Mouse (Mus musculus) urinary bladder, adult 2 months (tissue): ENCODE measurements around the gene Mxd1. TPM values are rescaled to one million over a fixed set of nuclear protein-coding genes. Genes with fewer than 3 reads are reported as not detected.

Experiments
- DNase-seq: peaks from one replicate; pipeline ENCODE4 v3.0.0; 2022; ENCODE audit warnings: low spot score
- polyA plus RNA-seq: library from polyadenylated mRNA; depleted of rRNA; stranded (reverse); fragments of >200 nt; gene quantifications from 2 replicates; pipeline ENCODE4 v1.2.3, GENCODE M21; 2012; rRNA removed

Mxd1 gene
- 9.0 and 10.1 TPM in 2 replicates for polyA plus RNA-seq

GRCm38 (mm10) chr6:86668580-86669239 is at the start of gene Mxd1:
Gene Mxd1, minus strand, starts transcription at chr6:86669161.
- DNase-seq = no peak

DNA sequence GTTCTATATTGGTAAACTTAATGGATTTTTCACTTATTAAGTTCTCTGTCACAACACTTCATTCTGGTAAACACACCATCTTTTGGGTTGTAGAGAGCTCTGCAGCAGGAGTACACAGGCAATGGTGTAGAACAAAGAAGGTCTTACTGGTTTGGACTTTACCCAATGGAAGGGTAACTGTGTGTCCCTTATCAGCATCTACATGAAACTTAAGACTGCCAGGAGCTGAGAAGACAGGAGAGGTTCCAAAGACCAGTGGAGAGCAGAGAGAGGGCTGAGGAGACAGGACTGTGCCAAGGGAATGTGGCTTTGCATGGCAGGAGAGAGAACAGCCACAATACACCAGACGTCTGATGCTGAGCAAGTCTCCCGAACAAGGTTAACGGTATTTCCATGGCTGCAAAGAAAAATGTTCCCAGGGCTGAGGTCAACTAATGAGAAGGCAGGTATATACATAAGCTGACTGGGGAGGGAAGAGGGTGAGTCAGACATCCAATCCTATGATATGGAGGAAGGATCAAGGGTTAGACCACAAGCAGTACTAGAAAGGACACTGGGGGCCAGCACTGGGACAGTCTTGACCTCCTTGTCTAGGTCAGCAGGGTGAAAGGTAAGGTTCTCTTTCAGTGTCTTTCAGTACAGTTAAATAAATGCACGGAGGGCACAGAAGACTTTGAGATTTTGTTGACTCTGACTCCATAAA is 39.3 kb upstream of the Mxd1 start:
- no peak for DNase-seq

DNA sequence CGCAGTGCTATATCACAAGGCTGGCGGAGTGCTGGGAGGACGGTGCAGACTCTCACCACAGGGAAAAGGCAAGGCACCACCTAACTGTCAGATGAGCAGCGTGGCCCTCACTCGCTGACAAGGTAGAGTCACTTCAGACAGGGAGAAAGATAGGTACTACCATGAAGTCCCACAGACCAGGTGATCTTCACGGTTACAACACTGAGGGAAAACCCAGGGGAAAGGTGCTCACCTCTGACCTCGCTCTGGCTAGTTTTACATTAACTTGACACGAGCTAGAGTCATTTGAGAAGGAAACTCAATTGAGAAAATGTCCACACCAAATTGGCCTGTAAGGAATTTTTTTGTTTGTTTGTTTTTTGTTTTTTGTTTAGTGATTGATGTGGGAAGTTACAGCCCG is 33.6 kb upstream of the Mxd1 start:
- DNase-seq = no peak

DNA sequence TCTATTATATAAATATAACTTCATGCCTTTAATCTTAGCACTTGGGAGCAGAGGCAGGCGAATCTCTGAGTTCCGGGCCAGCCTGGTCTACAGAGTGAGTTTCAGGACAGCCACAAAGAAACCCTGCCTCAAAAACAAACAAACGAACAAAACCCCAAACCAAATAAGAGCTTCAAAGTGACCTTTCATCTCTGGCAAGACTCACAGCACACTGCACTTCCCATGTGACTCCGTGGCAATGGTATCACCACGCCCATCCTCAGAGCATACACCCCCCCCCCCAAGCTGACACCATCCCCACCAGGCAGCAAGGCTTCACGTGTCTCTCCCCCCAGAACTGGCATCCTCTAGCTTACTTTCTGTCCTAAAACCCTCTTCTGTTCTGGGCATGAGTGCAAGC is 28.9 kb upstream of the Mxd1 start:
- DNase-seq = no peak

GRCm38 (mm10) chr6:86696213-86696612 is 27.3 kb upstream of the Mxd1 start:
- DNase-seq = no peak

DNA sequence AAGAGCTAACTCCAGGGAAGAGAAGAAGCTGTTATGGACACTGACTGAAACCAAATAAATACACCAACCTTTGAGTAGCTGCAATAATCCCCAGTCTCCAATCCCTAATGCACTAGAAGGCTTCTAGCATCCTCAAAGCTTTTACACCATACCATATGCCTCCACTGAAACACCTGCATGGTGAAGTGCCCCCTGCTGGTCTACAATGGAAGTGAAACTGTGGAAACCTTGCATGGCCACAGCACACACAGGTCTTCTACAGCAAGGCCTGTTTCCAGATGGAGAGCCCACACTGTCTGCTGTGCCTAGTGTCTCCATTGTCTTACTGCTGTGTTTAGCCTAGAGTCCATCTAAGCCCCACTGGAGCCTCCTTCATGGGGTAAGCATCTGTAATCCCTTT is 25.5 kb upstream of the Mxd1 start:
- DNase-seq = no peak

GRCm38 (mm10) chr6:86689671-86690070 is 20.7 kb upstream of the Mxd1 start:
- no peak for DNase-seq

DNA sequence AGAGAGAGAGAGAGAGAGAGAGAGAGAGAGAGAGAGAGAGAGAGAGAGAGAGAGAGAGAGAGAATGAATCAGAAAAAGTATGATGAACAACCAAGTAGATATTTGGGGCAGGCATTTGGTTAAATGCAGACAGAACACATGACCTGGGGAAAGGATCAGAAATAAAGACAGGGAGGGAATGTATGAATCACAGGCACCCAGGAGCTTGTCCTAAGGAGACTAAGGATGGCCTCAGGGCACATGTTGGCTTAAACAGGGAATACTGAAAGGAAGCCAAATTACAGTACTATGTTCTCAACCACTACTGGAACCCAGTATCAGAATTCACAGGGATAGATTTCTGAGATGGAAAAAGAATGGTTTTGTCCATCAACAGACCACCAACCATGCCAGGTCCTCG is 18.0 kb upstream of the Mxd1 start:
- no peak for DNase-seq

- no peak for DNase-seq
Observed at GRCm38 (mm10) chr6:86684655-86685011, 15.7 kb upstream of the Mxd1 start.

DNA sequence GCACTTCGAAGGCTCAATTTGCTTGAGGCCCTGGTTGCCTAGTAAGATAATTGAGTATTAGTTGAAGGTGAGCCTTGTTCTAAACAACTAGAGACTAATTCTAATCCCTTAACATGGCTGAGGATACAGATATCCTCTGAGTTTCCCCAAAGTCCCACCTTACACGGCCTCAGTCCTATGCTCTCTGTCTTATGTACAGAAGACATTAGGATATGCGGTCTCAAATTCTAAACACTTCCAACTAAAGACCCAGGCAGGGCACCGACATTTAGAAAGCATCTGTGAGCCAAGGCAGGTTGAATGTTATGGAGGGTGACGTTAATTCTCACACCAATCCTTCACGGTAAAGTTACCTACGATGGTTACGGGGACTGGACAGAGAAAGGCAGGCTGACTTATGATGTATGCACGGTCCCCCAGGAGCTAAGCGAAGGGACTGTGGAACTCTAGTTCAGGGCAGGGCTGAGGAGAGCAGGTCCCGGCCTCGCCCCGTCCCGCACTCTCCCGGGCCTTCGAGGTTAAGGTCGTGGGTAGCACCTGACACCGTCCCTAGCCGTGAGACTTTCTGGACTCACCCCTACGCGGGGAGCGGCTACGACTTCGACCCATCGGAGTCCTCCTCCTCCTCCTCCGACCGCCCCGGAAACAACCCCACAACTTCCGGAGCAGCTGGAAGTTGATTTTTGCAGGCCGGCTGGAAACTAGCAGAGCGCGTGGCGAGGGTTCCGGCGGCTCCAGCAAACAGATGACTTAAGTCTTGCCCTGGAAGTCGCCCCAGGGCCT is 15.1 kb upstream of the Mxd1 start, which contains the start of gene Snrnp27:
TSS of gene Snrnp27 (minus strand) at position 651 of the 783 bp plus-strand sequence.
- DNase-seq = peak; percentile 92

DNA sequence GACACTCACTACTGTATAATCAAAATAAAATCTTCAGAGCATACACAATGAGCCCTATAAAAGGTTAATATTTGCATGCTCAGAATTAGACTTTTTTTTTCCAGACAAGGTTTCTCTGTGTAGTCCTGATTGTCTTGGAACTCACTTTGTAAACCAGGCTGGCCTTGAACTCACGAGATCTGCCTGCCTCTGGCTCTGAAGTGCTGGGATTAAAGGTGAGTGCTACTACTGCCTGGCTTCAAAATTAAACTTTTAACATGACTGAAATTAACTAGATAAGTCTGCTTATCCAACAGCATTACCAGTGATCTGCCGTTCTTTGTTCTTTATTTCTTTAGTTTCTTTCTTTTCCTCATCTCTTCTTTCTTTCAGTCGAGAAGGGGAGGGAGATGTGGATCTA is 12.3 kb upstream of the Mxd1 start:
- DNase-seq = no peak

DNA sequence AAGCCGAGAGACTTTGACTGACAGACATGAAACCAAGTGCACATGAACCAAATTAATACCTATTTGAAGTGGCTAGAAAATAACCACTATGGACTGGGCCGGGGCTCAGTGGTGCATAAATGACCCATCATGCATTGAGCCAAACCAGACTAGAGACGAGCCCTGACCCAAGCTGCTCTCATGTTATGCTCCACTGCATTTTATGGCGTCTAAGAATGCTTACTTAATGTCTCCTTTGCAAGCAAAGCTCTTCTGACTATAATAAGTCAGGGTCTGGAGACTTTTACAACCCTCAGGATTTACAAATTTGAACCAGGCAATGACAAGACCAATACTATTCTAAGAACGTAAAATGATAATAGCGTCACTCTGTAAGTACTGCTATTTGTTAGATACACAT is 9.4 kb upstream of the Mxd1 start:
- no peak for DNase-seq

- DNase-seq = no peak
Observed at GRCm38 (mm10) chr6:86670873-86671272, 1.9 kb upstream of the Mxd1 start.

- peak; percentile 99 for DNase-seq
Observed at GRCm38 (mm10) chr6:86669240-86669727, 323 bp upstream of the Mxd1 start.

DNA sequence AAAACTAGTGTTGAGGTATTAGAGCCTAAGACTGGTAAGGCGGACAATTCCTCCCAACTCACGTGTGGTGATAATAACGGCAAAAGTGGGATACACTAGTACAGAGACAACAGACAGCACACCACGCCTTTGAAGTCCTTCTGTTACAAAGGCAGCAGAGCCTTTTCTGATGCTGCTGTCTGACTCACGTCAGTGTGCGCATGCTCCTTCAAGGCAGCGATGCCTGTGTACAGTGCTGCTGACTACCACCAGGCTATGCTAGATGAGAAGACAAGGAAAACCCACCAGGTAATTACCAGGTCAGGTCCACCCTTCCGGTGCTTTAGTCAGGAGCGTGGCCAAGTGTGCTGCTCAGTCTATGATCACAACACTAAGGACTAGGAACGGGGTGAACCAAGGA is 1.9 kb downstream of the Mxd1 start:
- no peak for DNase-seq

DNA sequence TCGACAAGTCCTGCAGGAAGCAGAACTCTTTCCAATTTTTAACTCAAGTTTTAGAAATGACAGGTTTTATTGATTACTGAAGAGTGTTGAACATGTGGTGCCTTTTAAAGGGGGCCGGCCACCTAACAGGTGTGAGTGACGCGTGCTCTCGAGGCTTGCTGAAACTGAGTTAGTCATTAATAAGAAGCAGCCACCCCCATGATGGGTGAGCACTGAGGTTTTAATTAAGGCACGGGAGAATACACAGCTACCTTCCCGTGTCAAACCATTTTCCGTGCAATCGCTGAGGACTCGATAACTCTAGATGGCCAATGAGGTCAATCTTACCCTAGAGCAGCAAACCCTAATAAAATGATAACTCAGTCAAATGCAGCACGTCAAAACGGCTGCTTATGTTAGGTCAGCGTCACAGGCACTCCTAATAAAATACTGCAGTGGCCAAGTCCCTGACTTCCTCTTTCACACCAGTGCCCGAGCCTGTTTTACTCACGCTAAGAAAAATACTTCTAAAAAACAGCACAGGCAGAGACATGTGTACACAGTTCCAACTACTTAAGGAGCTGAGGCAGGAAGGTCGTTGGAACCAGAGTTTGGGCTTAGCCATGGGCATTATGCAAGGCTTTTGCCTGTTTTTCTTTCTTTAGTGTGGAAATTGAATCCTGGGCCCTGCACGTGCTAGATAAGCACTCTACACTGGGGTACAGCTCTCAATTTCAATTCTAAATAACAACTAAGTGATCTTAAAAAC is 3.2 kb downstream of the Mxd1 start:
- DNase-seq = no peak

- DNase-seq = no peak
Observed at GRCm38 (mm10) chr6:86665076-86665475, 3.9 kb downstream of the Mxd1 start.

GRCm38 (mm10) chr6:86660161-86660877 is 8.6 kb downstream of the Mxd1 start:
- DNase-seq = no peak

- DNase-seq = no peak
Observed at GRCm38 (mm10) chr6:86658501-86658900, 10.5 kb downstream of the Mxd1 start.

GRCm38 (mm10) chr6:86654270-86654916 is 14.6 kb downstream of the Mxd1 start:
- no peak for DNase-seq

GRCm38 (mm10) chr6:86653026-86653425 is 15.9 kb downstream of the Mxd1 start:
- DNase-seq = no peak
